Mouse (Mus musculus): ENCODE data around the gene Amn. TPM values are rescaled to one million over a fixed set of nuclear protein-coding genes. Genes with fewer than 3 reads are reported as not detected.

Amn gene
- polyA plus RNA-seq, 1 experiment = 194 TPM

GRCm38 (mm10) chr12:111302018-111302345, 31.1 kb downstream of the Amn start:
- Histone ChIP-seq H3K27me3 (replicated peaks; ENCODE audit: control insufficient read depth, insufficient read depth, low read length) (no peaks in the 10 kb centered on the region), H3K36me3 (ENCODE audit: control insufficient read depth, insufficient read depth, low read length) (peaks cover 5% of the 10 kb centered on the region; the same call in 1 of the 2 replicates), H3K27ac (ENCODE audit: insufficient read depth, low read depth, low read length) (no peak overlapping the region), H3K4me1 (ENCODE audit: control insufficient read depth, insufficient read depth, low read length) (no peaks in the 10 kb centered on the region), H3K4me3 (ENCODE audit: insufficient read depth, low read depth, low read length) (no peak overlapping the region)
- WGBS = 91% methylated on average over 14 of the region's 14 CpGs
- TF ChIP-seq POLR2A (IDR thresholded peaks at IDR 0.05; ENCODE audit: low read depth, low read length) (no peak), CTCF (conservative IDR thresholded peaks at IDR 0.05; ENCODE audit: insufficient read depth, insufficient read length, low read depth, low read length) (no peak)
- DNase-seq = no peak

- Histone ChIP-seq H3K36me3 (ENCODE audit: control insufficient read depth, insufficient read depth, low read length) (peaks cover 5% of the 10 kb centered on the region), H3K27me3 (replicated peaks; ENCODE audit: control insufficient read depth, insufficient read depth, low read length) (no peaks in the 10 kb centered on the region), H3K4me1 (ENCODE audit: control insufficient read depth, insufficient read depth, low read length) (no peaks in the 10 kb centered on the region), H3K4me3 (ENCODE audit: insufficient read depth, low read depth, low read length) (no peak overlapping the region), H3K27ac (ENCODE audit: insufficient read depth, low read depth, low read length) (no peak overlapping the region)
- no peak for DNase-seq
- no peak for TF ChIP-seq POLR2A (IDR thresholded peaks at IDR 0.05; ENCODE audit: low read depth, low read length)
- no peak for TF ChIP-seq CTCF (conservative IDR thresholded peaks at IDR 0.05; ENCODE audit: insufficient read depth, insufficient read length, low read depth, low read length)
- WGBS = 72% methylated on average over 8 of the region's 8 CpGs
These were observed 32.9 kb downstream of the Amn start for GRCm38 (mm10) chr12:111303702-111304337.

- TF ChIP-seq POLR2A (IDR thresholded peaks at IDR 0.05; ENCODE audit: low read depth, low read length) (no peak), CTCF (conservative IDR thresholded peaks at IDR 0.05; ENCODE audit: insufficient read depth, insufficient read length, low read depth, low read length) (no peak)
- Histone ChIP-seq H3K27ac (ENCODE audit: insufficient read depth, low read depth, low read length) (no peak overlapping the region), H3K4me3 (ENCODE audit: insufficient read depth, low read depth, low read length) (no peak overlapping the region), H3K36me3 (ENCODE audit: control insufficient read depth, insufficient read depth, low read length) (peaks cover 4% of the 10 kb centered on the region), H3K4me1 (ENCODE audit: control insufficient read depth, insufficient read depth, low read length) (no peaks in the 10 kb centered on the region), H3K27me3 (replicated peaks; ENCODE audit: control insufficient read depth, insufficient read depth, low read length) (no peaks in the 10 kb centered on the region)
- 68% methylated on average over 8 of the region's 8 CpGs for WGBS
- peak; percentile 41 for DNase-seq
These were observed 35.9 kb downstream of the Amn start for GRCm38 (mm10) chr12:111306821-111307220.

DNA sequence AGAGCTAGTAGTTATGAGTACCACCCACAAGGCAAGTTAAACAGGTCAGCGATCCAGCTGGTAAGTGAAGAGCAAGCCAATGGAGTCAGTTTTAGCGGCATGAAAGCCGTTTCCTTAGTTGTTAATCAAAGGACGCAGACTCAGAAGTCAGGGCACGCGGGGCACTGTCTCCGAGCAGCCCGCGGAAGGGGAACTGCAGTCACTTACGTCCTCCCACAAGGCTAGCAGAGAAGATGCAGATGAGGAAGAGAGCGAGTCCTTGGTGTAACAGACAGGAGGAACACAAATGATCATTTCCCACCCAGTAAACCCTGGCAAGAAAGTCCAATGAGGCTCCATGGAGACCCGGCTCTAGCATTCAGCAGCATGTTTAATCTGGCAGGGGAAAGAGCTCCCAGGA, 38.4 kb downstream of the Amn start:
- WGBS = 62% methylated on average over 12 of the region's 12 CpGs
- TF ChIP-seq POLR2A (IDR thresholded peaks at IDR 0.05; ENCODE audit: low read depth, low read length) (no peak), CTCF (conservative IDR thresholded peaks at IDR 0.05; ENCODE audit: insufficient read depth, insufficient read length, low read depth, low read length) (no peak)
- Histone ChIP-seq H3K27me3 (replicated peaks; ENCODE audit: control insufficient read depth, insufficient read depth, low read length) (no peaks in the 10 kb centered on the region), H3K4me1 (ENCODE audit: control insufficient read depth, insufficient read depth, low read length) (no peaks in the 10 kb centered on the region), H3K27ac (ENCODE audit: insufficient read depth, low read depth, low read length) (no peak overlapping the region), H3K4me3 (ENCODE audit: insufficient read depth, low read depth, low read length) (no peak overlapping the region), H3K36me3 (ENCODE audit: control insufficient read depth, insufficient read depth, low read length) (peaks cover 7% of the 10 kb centered on the region)
- DNase-seq = no peak

DNA sequence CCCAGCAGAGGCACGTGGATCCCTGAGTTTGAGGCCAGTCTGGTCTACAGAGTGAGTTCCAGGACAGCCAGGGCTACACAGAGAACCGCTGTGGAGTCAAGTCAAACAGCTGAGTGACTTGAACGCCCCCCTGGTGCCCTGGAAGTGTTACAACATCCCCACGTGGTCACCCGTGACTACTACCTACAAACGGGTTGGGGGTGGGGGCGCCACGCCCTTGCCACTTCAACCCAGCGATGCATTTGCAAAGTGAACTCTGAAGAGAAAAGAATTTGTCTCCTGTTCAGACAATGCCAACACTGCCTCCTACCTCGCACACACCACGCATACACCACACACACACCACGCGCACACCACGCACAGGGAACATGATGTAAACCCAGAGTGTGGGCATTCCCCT, 39.0 kb downstream of the Amn start:
- no peak overlapping the region for H3K27ac ChIP-seq (ENCODE audit: insufficient read depth, low read depth, low read length)
- no peak for DNase-seq
- H3K36me3 ChIP-seq (ENCODE audit: control insufficient read depth, insufficient read depth, low read length) = peaks cover 8% of the 10 kb centered on the region
- no peak for TF ChIP-seq CTCF (conservative IDR thresholded peaks at IDR 0.05; ENCODE audit: insufficient read depth, insufficient read length, low read depth, low read length)
- TF ChIP-seq POLR2A (IDR thresholded peaks at IDR 0.05; ENCODE audit: low read depth, low read length) = no peak
- no peaks in the 10 kb centered on the region for H3K27me3 ChIP-seq (replicated peaks; ENCODE audit: control insufficient read depth, insufficient read depth, low read length)
- no peak overlapping the region for H3K4me3 ChIP-seq (ENCODE audit: insufficient read depth, low read depth, low read length)
- no peaks in the 10 kb centered on the region for H3K4me1 ChIP-seq (ENCODE audit: control insufficient read depth, insufficient read depth, low read length)
- WGBS = 81% methylated on average over 14 of the region's 14 CpGs

DNA sequence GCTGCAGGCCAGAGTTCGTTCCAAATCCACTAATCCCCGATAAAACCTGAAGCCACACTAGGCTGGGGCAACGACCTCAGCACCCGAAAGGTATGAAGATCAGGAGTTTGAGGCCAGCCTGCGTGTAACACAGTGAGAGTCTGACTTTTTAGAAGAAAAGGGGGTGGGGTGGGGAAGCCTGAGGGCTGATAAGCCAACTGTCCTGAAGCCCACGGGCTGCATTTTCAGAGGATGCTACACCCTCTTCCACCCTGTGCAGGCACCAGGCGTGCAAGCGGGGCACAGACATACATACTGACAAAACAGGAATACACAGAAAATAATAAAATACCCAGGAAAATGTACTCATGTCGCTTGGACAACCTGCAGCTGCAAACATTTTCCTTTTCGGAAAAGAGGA, 40.9 kb downstream of the Amn start:
- TF ChIP-seq CTCF (conservative IDR thresholded peaks at IDR 0.05; ENCODE audit: insufficient read depth, insufficient read length, low read depth, low read length) (no peak), POLR2A (IDR thresholded peaks at IDR 0.05; ENCODE audit: low read depth, low read length) (no peak)
- 93% methylated on average over 10 of the region's 10 CpGs for WGBS
- no peaks in the 10 kb centered on the region for H3K27me3 ChIP-seq (replicated peaks; ENCODE audit: control insufficient read depth, insufficient read depth, low read length)
- no peak overlapping the region for H3K27ac ChIP-seq (ENCODE audit: insufficient read depth, low read depth, low read length)
- DNase-seq = no peak
- H3K36me3 ChIP-seq (ENCODE audit: control insufficient read depth, insufficient read depth, low read length) = peaks cover 4% of the 10 kb centered on the region
- no peak overlapping the region for H3K4me3 ChIP-seq (ENCODE audit: insufficient read depth, low read depth, low read length)
- H3K4me1 ChIP-seq (ENCODE audit: control insufficient read depth, insufficient read depth, low read length) = no peaks in the 10 kb centered on the region

GRCm38 (mm10) chr12:111314273-111314672, 43.4 kb downstream of the Amn start:
- H3K4me3 ChIP-seq (ENCODE audit: insufficient read depth, low read depth, low read length) = no peak overlapping the region
- H3K27ac ChIP-seq (ENCODE audit: insufficient read depth, low read depth, low read length) = no peak overlapping the region
- no peaks in the 10 kb centered on the region for H3K4me1 ChIP-seq (ENCODE audit: control insufficient read depth, insufficient read depth, low read length)
- 88% methylated on average over 7 of the region's 7 CpGs for WGBS
- no peak for DNase-seq
- H3K27me3 ChIP-seq (replicated peaks; ENCODE audit: control insufficient read depth, insufficient read depth, low read length) = no peaks in the 10 kb centered on the region
- peaks cover 4% of the 10 kb centered on the region for H3K36me3 ChIP-seq (ENCODE audit: control insufficient read depth, insufficient read depth, low read length)
- TF ChIP-seq CTCF (conservative IDR thresholded peaks at IDR 0.05; ENCODE audit: insufficient read depth, insufficient read length, low read depth, low read length) = no peak
- no peak for TF ChIP-seq POLR2A (IDR thresholded peaks at IDR 0.05; ENCODE audit: low read depth, low read length)
